Mouse (Mus musculus): ENCODE results near the gene Ing1.

DNA sequence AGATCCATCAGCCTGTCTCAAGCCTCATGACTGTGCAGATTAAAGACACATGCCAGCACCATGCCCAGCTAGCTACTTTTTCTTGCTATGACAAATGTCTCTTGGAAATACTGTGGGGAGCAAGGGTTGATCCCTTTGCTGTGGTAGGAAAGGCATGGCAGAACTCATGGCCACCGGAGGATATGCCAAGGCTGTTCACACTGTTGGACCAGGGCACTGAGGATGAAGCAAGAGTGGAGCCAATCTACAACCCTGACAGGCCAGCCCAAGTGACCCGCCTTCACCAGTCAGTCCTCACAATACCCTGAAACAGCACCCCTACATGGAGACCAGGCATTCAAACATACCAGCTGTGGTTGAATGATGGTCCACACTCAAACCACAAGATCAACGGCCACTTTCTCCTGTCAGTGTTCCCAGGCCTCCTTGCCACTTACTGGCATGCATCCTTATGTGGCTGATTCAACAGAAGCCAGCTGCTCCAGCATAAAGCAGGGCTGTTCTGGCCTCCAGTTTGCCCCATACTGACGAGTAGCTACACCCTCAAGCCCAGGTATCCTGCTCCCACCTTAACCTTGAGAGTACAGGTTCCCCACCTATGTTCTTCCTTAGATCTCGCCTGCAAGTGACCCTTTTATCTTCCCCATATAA, 45.1 kb downstream of the Ing1 start:
- no peak for TF ChIP-seq CTCF (IDR thresholded peaks at IDR 0.05; ENCODE audit: borderline replicate concordance, insufficient read depth, low read length)
- TF ChIP-seq POLR2A (IDR thresholded peaks at IDR 0.05; ENCODE audit: low read depth, low read length) = no peak
